Mouse (Mus musculus) E14TG2a.4 (cell line): Measurements from ENCODE around the gene Slc4a4.

ENCODE experiments used
- H3K27me3 ChIP-seq: 2 replicates; pipeline ENCODE4 v1.6.1; 2014; ENCODE audit warnings: low read length, control low read depth; ENCODE audit not compliant: insufficient read depth
- H3K36me3 ChIP-seq: 2 replicates; pipeline ENCODE4 v1.6.1; 2014; ENCODE audit warnings: low read length, control low read depth; ENCODE audit not compliant: insufficient read depth
- H3K4me1 ChIP-seq: replicated peaks from 2 replicates; pipeline ENCODE4 v1.6.1; 2014; ENCODE audit warnings: low read depth, low read length, control low read depth
- H3K4me3 ChIP-seq: replicated peaks from 2 replicates; pipeline ENCODE4 v1.5.1; 2014; ENCODE audit warnings: mild to moderate bottlenecking, low read length
- H3K9me3 ChIP-seq: 2 replicates; pipeline ENCODE4 v1.6.1; 2014; ENCODE audit warnings: low read length, control low read depth
- CTCF ChIP-seq: conservative IDR thresholded peaks from 2 replicates; pipeline ENCODE4 v1.5.1; 2014; ENCODE audit warnings: low read length
- NANOG ChIP-seq: IDR thresholded peaks from 2 replicates; pipeline ENCODE4 v1.6.1; 2014; ENCODE audit warnings: borderline replicate concordance, low read length, mixed read lengths
- POU5F1 ChIP-seq: IDR thresholded peaks from 2 replicates; pipeline ENCODE4 v1.6.1; 2014; ENCODE audit warnings: low read length, borderline replicate concordance

The Slc4a4 gene

DNA sequence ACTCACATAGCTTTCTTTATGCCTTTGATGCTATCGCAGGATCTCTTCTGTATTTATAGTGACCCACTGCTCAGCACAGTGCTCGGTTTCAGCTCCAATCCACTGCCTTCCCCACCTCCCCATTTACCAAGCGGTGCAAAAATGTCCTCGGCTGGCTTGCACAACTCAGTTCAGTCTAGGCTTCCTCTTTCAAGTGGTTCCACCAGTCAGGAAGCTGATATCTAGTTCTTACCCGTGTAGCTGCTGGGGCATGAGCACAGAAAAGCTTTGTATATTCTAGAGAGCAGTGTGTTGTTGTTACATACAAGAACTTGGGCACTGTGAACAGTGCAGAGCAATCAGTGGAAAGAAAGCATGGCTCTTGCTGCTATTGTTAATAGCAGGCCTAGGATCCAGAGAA lies 165.0 kb downstream of the Slc4a4 start:
- H3K9me3 ChIP-seq = no peaks in the 10 kb centered on the region
- TF ChIP-seq POU5F1 = no peak
- no peak for TF ChIP-seq CTCF
- TF ChIP-seq NANOG = no peak
- H3K4me1 ChIP-seq = no peaks in the 10 kb centered on the region
- no peak overlapping the region for H3K4me3 ChIP-seq
- no peaks in the 10 kb centered on the region for H3K36me3 ChIP-seq
- H3K27me3 ChIP-seq = no peaks in the 10 kb centered on the region

DNA sequence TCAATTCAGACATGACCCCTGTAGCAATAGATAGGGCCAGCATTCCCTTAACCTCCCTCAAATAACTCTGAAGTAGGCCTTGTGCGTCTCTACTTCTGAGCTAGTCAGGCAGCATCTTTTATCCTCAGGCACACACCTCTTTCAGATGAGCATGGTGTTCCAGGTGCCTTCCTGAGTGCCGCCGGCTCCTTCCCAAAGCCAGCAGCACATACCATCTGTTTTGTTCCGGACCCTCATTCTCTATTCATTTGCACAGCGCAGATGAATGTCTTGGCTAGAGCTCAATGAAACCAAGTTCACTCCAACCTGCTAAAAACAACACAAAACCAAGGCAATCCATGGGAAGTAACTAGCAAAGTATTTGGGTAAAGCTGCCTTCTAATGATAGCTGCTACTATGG lies 165.6 kb downstream of the Slc4a4 start:
- H3K4me3 ChIP-seq = no peak overlapping the region
- H3K4me1 ChIP-seq = no peaks in the 10 kb centered on the region
- no peaks in the 10 kb centered on the region for H3K9me3 ChIP-seq
- no peaks in the 10 kb centered on the region for H3K36me3 ChIP-seq
- H3K27me3 ChIP-seq = no peaks in the 10 kb centered on the region
- no peak for TF ChIP-seq POU5F1
- TF ChIP-seq NANOG = no peak
- TF ChIP-seq CTCF = no peak

DNA sequence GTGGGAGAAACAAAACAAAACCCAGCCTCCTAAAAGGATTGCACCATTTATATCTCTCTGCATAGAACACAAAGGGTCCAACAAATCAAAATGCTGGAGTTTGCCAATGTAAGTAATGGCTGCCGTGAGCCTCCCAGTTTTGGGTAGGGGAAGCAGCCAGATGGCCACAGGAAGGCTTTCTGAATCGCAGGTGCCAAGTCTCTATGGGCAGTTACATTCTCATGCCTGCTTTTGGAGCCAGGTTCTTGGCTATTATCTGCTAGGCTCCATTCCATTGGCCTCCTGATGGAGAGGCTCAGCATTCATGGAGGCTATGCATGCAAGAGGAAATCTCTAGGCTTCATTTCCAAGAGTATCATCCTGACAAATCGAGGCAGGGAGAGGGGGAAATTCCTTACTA lies 169.0 kb downstream of the Slc4a4 start:
- no peak for TF ChIP-seq POU5F1
- TF ChIP-seq CTCF = no peak
- no peak for TF ChIP-seq NANOG
- Histone ChIP-seq H3K4me1 (no peaks in the 10 kb centered on the region), H3K36me3 (no peaks in the 10 kb centered on the region), H3K9me3 (no peaks in the 10 kb centered on the region), H3K4me3 (no peak overlapping the region), H3K27me3 (no peaks in the 10 kb centered on the region)

DNA sequence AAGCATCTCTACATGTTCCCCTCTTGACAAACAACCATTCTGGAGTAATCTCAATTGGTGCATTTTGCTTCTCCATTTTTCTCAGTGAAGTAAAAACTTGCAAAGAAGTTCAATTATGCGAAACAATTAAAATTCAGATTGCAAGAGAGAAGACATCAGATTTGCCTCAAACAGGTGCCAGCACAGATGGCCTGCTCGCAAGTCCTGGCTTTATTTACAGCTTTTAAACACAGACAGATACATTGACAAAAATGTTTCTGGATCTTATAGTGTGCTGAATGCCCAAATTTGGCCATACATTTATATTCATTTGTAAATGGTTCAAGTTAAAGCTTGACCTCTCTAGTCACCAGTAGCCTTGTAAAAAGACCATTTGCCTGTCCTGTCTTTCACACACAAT lies 169.8 kb downstream of the Slc4a4 start:
- no peak overlapping the region for H3K4me3 ChIP-seq
- no peaks in the 10 kb centered on the region for H3K27me3 ChIP-seq
- H3K36me3 ChIP-seq = no peaks in the 10 kb centered on the region
- H3K4me1 ChIP-seq = no peaks in the 10 kb centered on the region
- TF ChIP-seq POU5F1 = no peak
- no peak for TF ChIP-seq NANOG
- no peak for TF ChIP-seq CTCF
- no peaks in the 10 kb centered on the region for H3K9me3 ChIP-seq

DNA sequence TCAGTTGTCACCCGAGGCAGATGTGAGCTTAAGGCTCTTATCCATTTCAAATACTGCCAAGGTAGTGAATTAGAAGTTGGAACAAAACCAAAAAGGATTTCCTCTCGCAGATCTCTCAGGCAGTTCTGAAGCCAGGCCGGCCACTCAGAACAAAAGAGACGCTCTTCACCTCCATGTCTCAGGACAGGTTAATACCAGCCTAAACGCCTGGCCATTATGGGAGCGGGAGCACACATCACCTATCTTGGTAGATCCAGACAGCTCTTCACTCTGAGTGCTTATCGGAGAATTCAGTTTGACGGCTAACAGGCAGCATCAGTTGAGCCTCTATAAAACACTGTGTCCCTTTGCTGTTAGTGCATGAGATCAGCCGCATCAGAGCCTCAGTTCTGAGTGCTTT lies 174.5 kb downstream of the Slc4a4 start:
- H3K27me3 ChIP-seq = no peaks in the 10 kb centered on the region
- no peaks in the 10 kb centered on the region for H3K9me3 ChIP-seq
- H3K4me3 ChIP-seq = no peak overlapping the region
- TF ChIP-seq NANOG (no peak), CTCF (no peak), POU5F1 (no peak)
- no peaks in the 10 kb centered on the region for H3K4me1 ChIP-seq
- no peaks in the 10 kb centered on the region for H3K36me3 ChIP-seq

DNA sequence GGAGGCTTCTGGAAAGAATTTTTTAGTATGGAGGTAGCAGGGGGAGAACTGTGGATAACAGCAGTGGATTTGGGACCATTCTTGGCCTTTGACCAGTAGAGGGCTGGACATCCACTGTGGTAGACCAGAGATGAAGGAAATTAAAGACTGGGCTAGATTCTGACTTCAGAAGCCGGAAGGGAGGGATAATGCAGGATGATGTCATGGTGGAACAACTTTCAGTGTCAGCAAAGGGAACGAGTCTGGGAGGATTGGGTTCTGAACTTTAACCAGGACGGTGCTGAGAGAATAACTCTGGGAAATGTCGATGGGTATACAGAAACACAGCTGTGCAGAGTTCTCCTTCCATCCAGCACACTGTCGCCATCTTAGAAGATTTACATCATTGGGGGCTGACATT lies 175.7 kb downstream of the Slc4a4 start:
- H3K4me3 ChIP-seq = no peak overlapping the region
- no peaks in the 10 kb centered on the region for H3K4me1 ChIP-seq
- H3K36me3 ChIP-seq = no peaks in the 10 kb centered on the region
- H3K9me3 ChIP-seq = no peaks in the 10 kb centered on the region
- H3K27me3 ChIP-seq = no peaks in the 10 kb centered on the region
- TF ChIP-seq CTCF (no peak), POU5F1 (no peak), NANOG (no peak)

DNA sequence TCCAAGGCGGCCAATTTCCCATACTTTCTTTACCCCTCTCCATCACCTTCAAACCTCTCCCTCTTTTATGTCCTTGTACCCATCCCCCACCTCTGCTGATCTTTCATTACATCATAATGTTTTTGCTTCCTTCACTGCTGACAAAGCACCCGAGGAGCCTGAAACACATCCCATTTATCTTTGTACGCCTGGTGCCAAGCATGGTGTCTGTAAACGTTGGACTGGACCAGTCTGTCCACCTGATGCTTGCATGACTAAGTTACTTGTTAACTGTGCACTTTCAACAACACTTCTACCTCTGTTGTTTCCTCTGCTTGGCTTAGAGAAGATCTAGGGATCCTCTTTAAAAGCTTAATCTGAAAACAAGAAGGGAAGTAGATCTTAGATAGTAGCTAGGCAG lies 180.5 kb downstream of the Slc4a4 start:
- H3K4me3 ChIP-seq = no peak overlapping the region
- no peak for TF ChIP-seq POU5F1
- TF ChIP-seq CTCF = no peak
- no peak for TF ChIP-seq NANOG

DNA sequence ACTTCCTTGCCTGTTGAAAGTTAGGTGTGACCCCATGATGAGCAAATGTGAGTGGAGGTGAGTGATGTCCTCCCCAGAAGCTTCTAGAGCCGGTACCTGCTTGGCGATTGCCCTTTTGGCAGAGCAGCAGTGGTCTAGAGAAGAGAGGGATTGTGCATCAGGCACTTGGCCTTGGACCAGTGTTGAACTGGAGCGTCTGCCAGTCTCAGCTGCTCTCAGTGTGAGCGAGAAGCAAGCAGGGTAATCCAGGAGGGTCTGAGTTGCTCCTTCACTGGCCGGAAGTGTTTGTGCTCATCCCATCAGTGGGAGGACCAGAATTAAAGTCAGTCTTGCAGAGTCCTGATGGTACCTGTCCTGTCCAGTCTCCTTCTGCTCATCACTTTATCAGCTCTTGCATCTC lies 181.5 kb downstream of the Slc4a4 start:
- Histone ChIP-seq H3K9me3 (no peaks in the 10 kb centered on the region), H3K4me3 (no peak overlapping the region), H3K36me3 (no peaks in the 10 kb centered on the region), H3K27me3 (no peaks in the 10 kb centered on the region), H3K4me1 (no peaks in the 10 kb centered on the region)
- no peak for TF ChIP-seq POU5F1
- TF ChIP-seq NANOG = no peak
- no peak for TF ChIP-seq CTCF

More for the DNA sequence above, 180.5 kb downstream of the Slc4a4 start:
- H3K36me3 ChIP-seq = no peaks in the 10 kb centered on the region
- no peaks in the 10 kb centered on the region for H3K9me3 ChIP-seq
- H3K4me1 ChIP-seq = no peaks in the 10 kb centered on the region
- H3K27me3 ChIP-seq = no peaks in the 10 kb centered on the region

DNA sequence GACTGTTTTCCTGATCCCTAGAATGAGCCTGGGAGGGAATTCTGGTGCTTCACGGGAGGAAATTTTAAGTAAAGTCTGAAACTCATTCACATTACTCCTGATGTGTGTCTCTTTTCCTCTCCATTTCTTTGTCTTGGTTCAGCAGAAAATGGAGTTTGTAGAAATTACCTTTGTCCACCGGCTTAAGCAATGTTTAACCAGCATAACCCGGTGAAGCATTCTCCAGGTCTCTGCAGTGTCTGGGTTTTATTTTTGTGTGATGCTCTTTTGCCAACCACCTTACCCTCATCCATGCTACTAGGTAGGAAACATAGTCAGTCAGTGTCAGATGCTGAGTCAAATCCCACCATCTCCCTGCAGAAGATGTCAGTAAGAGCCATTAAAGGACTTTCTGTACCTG lies 183.4 kb downstream of the Slc4a4 start:
- no peak for TF ChIP-seq POU5F1
- no peak overlapping the region for H3K4me3 ChIP-seq
- no peaks in the 10 kb centered on the region for H3K4me1 ChIP-seq
- no peaks in the 10 kb centered on the region for H3K9me3 ChIP-seq
- no peaks in the 10 kb centered on the region for H3K27me3 ChIP-seq
- no peaks in the 10 kb centered on the region for H3K36me3 ChIP-seq
